Mouse (Mus musculus): ENCODE measurements around the gene Trim3. TPM values are rescaled to one million over a fixed set of nuclear protein-coding genes. Genes with fewer than 3 reads are reported as not detected.

Trim3 gene
- polyA plus RNA-seq (2011; ENCODE audit: insufficient read depth, insufficient read length, low replicate concordance, missing spikeins) = 7.6 and 15.9 TPM in 2 replicates

- H3K27ac ChIP-seq (ENCODE audit: control insufficient read depth, insufficient read depth, low read depth, low read length, poor library complexity) = peak within 1 kb of the TSS; percentile 36
- WGBS = 1% methylated on average over 71 of the region's 71 CpGs
- no peak for TF ChIP-seq CTCF (IDR thresholded peaks at IDR 0.05; ENCODE audit: control insufficient read depth, insufficient read depth, low read length)
- TF ChIP-seq POLR2A (IDR thresholded peaks at IDR 0.05; ENCODE audit: borderline replicate concordance, control insufficient read depth, low read depth, low read length) = peak; percentile 8; the same call in 1 of the 2 replicates
- peak within 1 kb of the TSS; percentile 73 for H3K4me3 ChIP-seq (replicated peaks; ENCODE audit: control insufficient read depth, low read depth, low read length)
- peaks cover 1% of the 10 kb centered on the region; the same call in 1 of the 2 replicates for H3K4me1 ChIP-seq (ENCODE audit: control insufficient read depth, insufficient read depth, low read length)
Measured at GRCm38 (mm10) chr7:105633127-105633800, at the start of gene Trim3. Gene Trim3, minus strand, starts transcription at chr7:105633571.

DNA sequence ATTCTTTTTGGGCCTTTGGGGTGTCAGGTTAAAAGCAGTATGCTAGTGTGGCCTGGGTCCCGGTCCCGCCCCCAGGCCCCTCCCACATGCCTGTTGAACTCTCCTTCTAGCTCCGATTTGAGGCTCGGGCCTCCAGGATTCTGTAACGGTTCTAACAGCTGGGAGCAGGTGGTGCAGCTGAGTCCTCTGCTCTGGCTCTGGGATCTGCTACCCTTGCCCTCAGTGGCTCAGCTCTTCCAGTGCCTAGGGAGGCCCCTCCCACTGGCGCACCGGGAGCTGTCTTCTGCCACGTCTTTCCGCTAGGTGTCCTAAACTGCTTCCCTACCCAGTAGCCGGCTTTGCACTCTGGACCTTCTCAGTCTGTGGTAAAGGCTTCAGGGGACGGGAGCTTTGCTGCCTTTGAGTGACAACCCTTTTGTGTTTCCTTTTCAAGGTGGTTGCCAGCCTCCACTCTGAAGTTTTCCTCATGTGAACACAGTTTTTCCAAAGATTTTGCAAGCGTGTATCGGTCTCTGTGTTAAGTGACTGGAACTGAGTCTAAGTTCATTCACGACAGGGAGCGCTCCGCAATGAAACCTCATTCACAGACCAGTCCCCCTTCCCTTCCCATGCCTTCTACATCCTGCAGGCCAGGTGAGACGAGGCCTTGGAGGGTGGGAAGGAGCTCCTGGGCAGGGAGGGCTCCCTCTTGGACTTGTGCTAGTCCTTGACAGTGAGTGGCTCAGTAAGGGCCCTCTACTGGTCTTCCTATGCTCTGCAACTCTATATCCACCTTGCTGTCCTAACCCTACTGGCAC lies 17.5 kb upstream of the Trim3 start, which contains the start of gene Dnhd1:
Gene Dnhd1, plus strand, starts transcription at position 189 of the 797 bp plus-strand sequence.
- H3K27ac ChIP-seq (ENCODE audit: control insufficient read depth, insufficient read depth, low read depth, low read length, poor library complexity) = no peak within 1 kb of the TSS
- H3K4me1 ChIP-seq (ENCODE audit: control insufficient read depth, insufficient read depth, low read length) = no peaks in the 10 kb centered on the region
- TF ChIP-seq POLR2A (IDR thresholded peaks at IDR 0.05; ENCODE audit: borderline replicate concordance, control insufficient read depth, low read depth, low read length) (no peak), CTCF (IDR thresholded peaks at IDR 0.05; ENCODE audit: control insufficient read depth, insufficient read depth, low read length) (peak; percentile 55)
- peak within 1 kb of the TSS; percentile 65 for H3K4me3 ChIP-seq (replicated peaks; ENCODE audit: control insufficient read depth, low read depth, low read length)
- WGBS = 2% methylated on average over 17 of the region's 17 CpGs

- WGBS = 37% methylated on average over 3 of the region's 3 CpGs
- Histone ChIP-seq H3K27ac (ENCODE audit: control insufficient read depth, insufficient read depth, low read depth, low read length, poor library complexity) (no peak overlapping the region; the same call in 1 of the 2 replicates), H3K4me3 (replicated peaks; ENCODE audit: control insufficient read depth, low read depth, low read length) (no peak overlapping the region), H3K4me1 (ENCODE audit: control insufficient read depth, insufficient read depth, low read length) (peaks cover 1% of the 10 kb centered on the region; the same call in 1 of the 2 replicates)
- TF ChIP-seq POLR2A (IDR thresholded peaks at IDR 0.05; ENCODE audit: borderline replicate concordance, control insufficient read depth, low read depth, low read length) (no peak), CTCF (IDR thresholded peaks at IDR 0.05; ENCODE audit: control insufficient read depth, insufficient read depth, low read length) (no peak)
Measured at GRCm38 (mm10) chr7:105641936-105642335, 8.6 kb upstream of the Trim3 start.

DNA sequence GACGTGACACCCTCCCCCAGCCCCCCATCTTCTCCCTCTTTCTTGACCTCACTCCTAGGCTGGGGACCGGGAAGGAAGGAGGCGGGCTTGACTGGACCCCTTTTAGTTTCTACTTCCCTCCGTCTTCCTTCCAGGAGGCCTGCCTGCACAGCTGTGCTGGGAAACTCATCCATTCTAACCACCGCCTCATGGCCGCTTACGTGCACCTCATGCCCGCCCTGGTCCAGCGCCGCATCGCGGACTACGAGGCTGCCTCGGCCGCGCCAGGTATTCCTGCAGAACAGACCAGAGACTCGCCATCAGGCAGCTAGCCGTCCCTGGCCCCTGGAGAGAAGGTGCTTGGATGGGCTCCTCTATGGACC lies 7.5 kb upstream of the Trim3 start:
- peak overlapping the region; percentile 98 for H3K4me3 ChIP-seq (replicated peaks; ENCODE audit: control insufficient read depth, low read depth, low read length)
- H3K27ac ChIP-seq (ENCODE audit: control insufficient read depth, insufficient read depth, low read depth, low read length, poor library complexity) = peak overlapping the region; percentile 95
- TF ChIP-seq POLR2A (IDR thresholded peaks at IDR 0.05; ENCODE audit: borderline replicate concordance, control insufficient read depth, low read depth, low read length) (no peak), CTCF (IDR thresholded peaks at IDR 0.05; ENCODE audit: control insufficient read depth, insufficient read depth, low read length) (no peak)
- WGBS = 1% methylated on average over 18 of the region's 18 CpGs
- H3K4me1 ChIP-seq (ENCODE audit: control insufficient read depth, insufficient read depth, low read length) = peaks cover 1% of the 10 kb centered on the region; the same call in 1 of the 2 replicates

- H3K27ac ChIP-seq (ENCODE audit: control insufficient read depth, insufficient read depth, low read depth, low read length, poor library complexity) = peak within 1 kb of the TSS; percentile 95
- peaks cover 1% of the 10 kb centered on the region; the same call in 1 of the 2 replicates for H3K4me1 ChIP-seq (ENCODE audit: control insufficient read depth, insufficient read depth, low read length)
- TF ChIP-seq POLR2A (IDR thresholded peaks at IDR 0.05; ENCODE audit: borderline replicate concordance, control insufficient read depth, low read depth, low read length) (peak; percentile 81; the same call in 1 of the 2 replicates), CTCF (IDR thresholded peaks at IDR 0.05; ENCODE audit: control insufficient read depth, insufficient read depth, low read length) (no peak)
- H3K4me3 ChIP-seq (replicated peaks; ENCODE audit: control insufficient read depth, low read depth, low read length) = peak within 1 kb of the TSS; percentile 98
- WGBS = under 1% methylated on average over 45 of the region's 45 CpGs
Measured at GRCm38 (mm10) chr7:105640233-105640893, 7.0 kb upstream of the Trim3 start, which contains the start of the genes Arfip2 and Gm45799. Gene Arfip2, minus strand, starts transcription at chr7:105640416. Gene Gm45799, plus strand, starts transcription at chr7:105640552.

DNA sequence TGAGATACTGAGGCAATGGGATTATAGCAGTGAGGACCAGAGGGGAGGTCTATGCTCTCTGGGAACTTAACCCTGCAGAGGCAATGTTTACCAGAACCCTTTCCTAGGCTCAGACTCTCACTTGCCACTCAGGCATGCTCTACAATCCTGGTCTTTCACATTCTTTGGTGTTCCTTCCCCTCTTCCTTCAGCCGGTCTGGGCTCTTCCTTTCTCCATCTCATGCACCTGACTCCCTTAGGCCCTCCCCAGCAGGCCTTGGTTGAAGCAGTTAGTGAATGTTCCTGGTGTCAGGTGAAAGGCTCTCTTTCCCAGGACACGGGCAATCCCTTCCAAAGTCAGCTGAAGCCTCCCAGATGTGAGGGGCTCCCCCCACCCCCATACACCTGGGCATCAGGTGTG lies 6.4 kb upstream of the Trim3 start, which contains the start of gene Timm10b:
Gene Timm10b, plus strand, starts transcription at position 301 of the 400 bp plus-strand sequence.
- H3K4me3 ChIP-seq (replicated peaks; ENCODE audit: control insufficient read depth, low read depth, low read length) = peak within 1 kb of the TSS; percentile 98
- TF ChIP-seq CTCF (IDR thresholded peaks at IDR 0.05; ENCODE audit: control insufficient read depth, insufficient read depth, low read length) (no peak), POLR2A (IDR thresholded peaks at IDR 0.05; ENCODE audit: borderline replicate concordance, control insufficient read depth, low read depth, low read length) (no peak)
- WGBS = 0% methylated on average over 2 of the region's 2 CpGs
- H3K4me1 ChIP-seq (ENCODE audit: control insufficient read depth, insufficient read depth, low read length) = peaks cover 1% of the 10 kb centered on the region; the same call in 1 of the 2 replicates
- H3K27ac ChIP-seq (ENCODE audit: control insufficient read depth, insufficient read depth, low read depth, low read length, poor library complexity) = peak within 1 kb of the TSS; percentile 95

DNA sequence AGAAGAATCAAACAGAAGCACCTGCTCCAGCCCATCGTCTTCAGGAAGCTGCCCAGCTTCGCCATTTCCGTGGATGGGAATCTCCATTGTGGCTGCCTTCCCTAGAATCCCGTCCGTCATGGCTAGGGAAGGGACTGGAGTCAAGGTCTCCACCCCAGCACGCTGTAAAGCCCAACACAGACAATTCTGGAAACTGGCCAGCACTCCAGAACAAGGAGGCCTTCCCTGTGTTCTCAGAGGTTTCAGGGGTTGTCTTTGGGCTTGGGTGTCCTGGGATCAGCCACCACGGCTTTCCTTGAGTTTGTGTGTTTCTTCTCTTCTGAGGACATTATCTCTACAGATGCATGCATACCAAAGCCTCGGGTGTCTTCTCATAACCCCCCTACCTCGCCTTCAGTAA lies 5.9 kb upstream of the Trim3 start:
- H3K4me1 ChIP-seq (ENCODE audit: control insufficient read depth, insufficient read depth, low read length) = peaks cover 1% of the 10 kb centered on the region; the same call in 1 of the 2 replicates
- no peak for TF ChIP-seq POLR2A (IDR thresholded peaks at IDR 0.05; ENCODE audit: borderline replicate concordance, control insufficient read depth, low read depth, low read length)
- TF ChIP-seq CTCF (IDR thresholded peaks at IDR 0.05; ENCODE audit: control insufficient read depth, insufficient read depth, low read length) = no peak
- H3K4me3 ChIP-seq (replicated peaks; ENCODE audit: control insufficient read depth, low read depth, low read length) = no peak overlapping the region
- WGBS = 79% methylated on average over 9 of the region's 9 CpGs
- no peak overlapping the region for H3K27ac ChIP-seq (ENCODE audit: control insufficient read depth, insufficient read depth, low read depth, low read length, poor library complexity)

Measured in bone marrow, adult 2 months (tissue).